Mouse (Mus musculus) embryonic facial prominence, embryonic 14.5 days (tissue): ENCODE results near the gene Lysmd1. TPM values are rescaled to one million over a fixed set of nuclear protein-coding genes. Genes with fewer than 3 reads are reported as not detected.
A peak's percentile ranks its signal among the peaks of the same experiment; 100 is the strongest.
"Not testable (repeated sequence)": the region's sequence is repeated elsewhere in the genome, so short reads cannot be mapped to it uniquely, and the experiment has no call there.

Experiments used
- ATAC-seq: fragments of 200-750 bp; cut with Nextera tagmentation; 2 replicates; pipeline ENCODE4 v1.8.0; 2017; ENCODE audit warnings: low read depth, moderate number of reproducible peaks, moderate TSS enrichment
- DNase-seq: peaks from one replicate; pipeline ENCODE4 v3.0.0-alpha.2; 2015; ENCODE audit warnings: low spot score
- H3K27ac ChIP-seq: fragments of 300-500 bp; sonication (generic); replicated peaks from 2 replicates; pipeline ENCODE4 v1.5.1; 2014; ENCODE audit warnings: low read depth, mild to moderate bottlenecking, low read length, moderate library complexity
- H3K27me3 ChIP-seq: fragments of 300-500 bp; sonication (generic); replicated peaks from 2 replicates; pipeline ENCODE4 v1.6.1; 2014; ENCODE audit warnings: low read length; ENCODE audit not compliant: control insufficient read depth, insufficient read depth
- H3K36me3 ChIP-seq: fragments of 300-500 bp; sonication (generic); 2 replicates; pipeline ENCODE4 v1.6.1; 2014; ENCODE audit warnings: low read length, mixed read lengths; ENCODE audit not compliant: control insufficient read depth, insufficient read depth
- H3K4me1 ChIP-seq: fragments of 300-500 bp; sonication (generic); 2 replicates; pipeline ENCODE4 v1.6.1; 2014; ENCODE audit warnings: antibody characterized with exemption, low read length; ENCODE audit not compliant: control insufficient read depth, insufficient read depth
- H3K4me2 ChIP-seq: fragments of 300-500 bp; sonication (generic); 2 replicates; pipeline ENCODE4 v1.6.1; 2014; ENCODE audit warnings: low read depth, mild to moderate bottlenecking, low read length, moderate library complexity, mixed read lengths
- H3K4me3 ChIP-seq: fragments of 300-500 bp; sonication (generic); 2 replicates; pipeline ENCODE4 v1.5.1; 2014; ENCODE audit warnings: low read depth, mild to moderate bottlenecking, low read length
- H3K9ac ChIP-seq: fragments of 300-500 bp; sonication (generic); 2 replicates; pipeline ENCODE4 v1.6.1; 2014; ENCODE audit warnings: low read depth, mild to moderate bottlenecking, low read length, moderate library complexity, mixed read lengths
- H3K9me3 ChIP-seq: fragments of 300-500 bp; sonication (generic); 2 replicates; pipeline ENCODE4 v1.6.1; 2016; ENCODE audit warnings: low read length; ENCODE audit not compliant: control insufficient read depth
- WGBS: fragments of 180-500 bp; shearing (Covaris S2); extraction: QIAGEN DNeasy Blood & Tissue Kit; methylation state at CpG from one replicate; pipeline ENCODE4 v1.1.7; 2014; 5-methylcytosine and 5-hydroxymethylcytosine counted together
- polyA plus RNA-seq: library from polyadenylated mRNA; unstranded; fragments of >200 nt; fragmentation: Nextera tagmentation; extraction: Ambion mirVana; gene quantifications from 2 replicates; pipeline ENCODE4 v1.2.1, GENCODE M21; 2014

Gene Lysmd1
- 12.0 and 13.2 TPM in 2 replicates for polyA plus RNA-seq

DNA sequence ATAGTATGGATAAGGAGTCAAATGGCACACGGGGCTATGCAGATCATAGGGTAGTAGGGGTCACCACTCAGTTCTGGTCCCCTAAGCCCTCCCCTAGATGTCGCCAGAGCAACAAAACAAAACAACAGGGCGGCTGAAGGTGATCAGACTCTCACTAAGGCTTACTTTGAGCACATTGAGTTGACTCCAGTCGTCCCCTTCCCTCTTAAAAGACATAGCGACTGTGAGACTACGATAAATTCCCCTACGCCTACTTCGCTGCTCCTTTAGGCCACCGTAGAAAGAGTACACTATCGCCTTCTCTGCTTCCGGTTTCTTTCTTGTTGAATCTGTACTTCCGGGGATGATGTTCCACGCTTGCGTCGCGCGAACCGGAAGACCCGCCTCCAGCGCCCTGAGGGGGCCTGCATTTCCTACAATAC is at the start of gene Lysmd1, which contains the start of gene Scnm1:
TSS of gene Lysmd1 (plus strand) at position 409 of the 422 bp plus-strand sequence.
TSS of gene Scnm1 (minus strand) at position 332 of the 422 bp plus-strand sequence.
- H3K4me1 ChIP-seq = peaks cover 11% of the 10 kb centered on the region
- peak within 1 kb of the TSS; percentile 73 for H3K9ac ChIP-seq
- ATAC-seq = peak; percentile 94
- no peaks in the 10 kb centered on the region for H3K27me3 ChIP-seq
- no peaks in the 10 kb centered on the region for H3K9me3 ChIP-seq
- 0% methylated on average over 20 of the region's 20 CpGs for WGBS
- H3K27ac ChIP-seq = peak within 1 kb of the TSS; percentile 53
- peak within 1 kb of the TSS; percentile 86 for H3K4me2 ChIP-seq
- H3K4me3 ChIP-seq = peak within 1 kb of the TSS; percentile 56
- peaks cover 17% of the 10 kb centered on the region; the same call in 1 of the 2 replicates for H3K36me3 ChIP-seq
- peak; percentile 98 for DNase-seq

DNA sequence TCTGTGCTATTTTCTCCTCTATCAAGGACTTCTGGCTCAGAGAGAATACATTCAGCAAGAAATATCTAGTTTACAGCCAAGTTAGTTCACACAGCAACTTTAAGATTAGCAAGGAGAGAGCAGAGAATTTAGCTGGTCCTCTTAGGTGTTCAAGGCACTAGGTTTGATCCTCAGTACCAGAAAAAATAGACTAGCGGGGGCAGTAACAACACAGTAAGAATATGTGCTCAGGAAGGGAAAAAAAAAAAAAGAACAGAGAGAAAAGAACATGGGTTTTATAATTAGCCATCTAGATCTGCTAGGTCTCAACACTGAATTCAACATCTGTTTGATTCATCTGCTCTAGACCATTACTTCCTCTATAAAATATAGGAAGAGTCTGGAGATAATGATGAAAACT is 45.8 kb upstream of the Lysmd1 start:
- ATAC-seq (no peak), DNase-seq (no peak)
- Histone ChIP-seq H3K36me3 (peaks cover 8% of the 10 kb centered on the region; the same call in 1 of the 2 replicates), H3K4me2 (no peak overlapping the region), H3K4me1 (no peaks in the 10 kb centered on the region), H3K4me3 (no peak overlapping the region), H3K9me3 (no peaks in the 10 kb centered on the region), H3K9ac (no peak overlapping the region), H3K27ac (no peak overlapping the region), H3K27me3 (no peaks in the 10 kb centered on the region)
- WGBS = 97% methylated on average over 1 of the region's 1 CpGs

DNA sequence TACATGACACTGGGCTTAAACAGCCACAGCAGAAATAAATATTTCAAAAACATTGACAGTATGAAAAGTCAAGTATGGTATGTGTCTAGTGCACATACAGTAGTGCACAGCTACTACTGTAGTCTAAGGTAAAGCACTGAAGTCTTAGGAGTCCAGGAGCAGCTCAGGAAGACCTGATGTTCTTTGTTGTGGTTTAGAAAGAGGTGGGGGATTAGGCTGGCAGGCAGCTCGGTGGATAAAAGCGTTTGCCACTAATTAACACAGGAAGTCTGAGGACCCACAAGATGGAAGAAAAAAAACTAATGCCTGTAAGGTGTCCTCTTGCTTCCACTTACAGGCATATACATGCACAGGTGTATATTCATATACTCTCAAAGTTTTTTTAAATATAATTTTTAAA is 33.0 kb upstream of the Lysmd1 start:
- peaks cover 24% of the 10 kb centered on the region for H3K36me3 ChIP-seq
- H3K4me2 ChIP-seq = no peak overlapping the region
- no peak overlapping the region for H3K9ac ChIP-seq
- H3K27ac ChIP-seq = no peak overlapping the region
- no peaks in the 10 kb centered on the region for H3K27me3 ChIP-seq
- no peak for DNase-seq
- no peaks in the 10 kb centered on the region for H3K9me3 ChIP-seq
- no peak for ATAC-seq
- peaks cover 8% of the 10 kb centered on the region for H3K4me1 ChIP-seq
- H3K4me3 ChIP-seq = no peak overlapping the region
- WGBS = 33% methylated on average over 2 of the region's 2 CpGs

DNA sequence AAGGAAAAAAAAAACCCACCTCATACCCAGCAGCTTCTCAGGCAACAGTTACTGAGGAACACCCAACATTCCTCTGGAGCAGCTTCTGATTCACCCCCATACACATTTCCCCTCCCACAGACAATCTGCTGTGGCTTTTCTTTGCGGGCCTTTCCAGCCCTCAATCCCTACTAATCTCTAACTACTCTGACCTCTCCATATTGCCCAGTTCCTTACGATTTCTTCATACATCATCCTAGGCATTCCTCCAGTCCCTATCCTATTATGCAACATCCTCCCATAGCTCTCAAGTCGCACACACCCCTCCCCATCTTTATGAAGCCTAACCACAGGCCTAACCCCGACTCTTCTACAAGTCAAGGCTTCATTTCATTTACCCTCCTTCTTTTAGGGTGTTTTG is 28.8 kb upstream of the Lysmd1 start:
- H3K4me2 ChIP-seq = peak overlapping the region; percentile 80
- H3K4me3 ChIP-seq = peak overlapping the region; percentile 90
- peak overlapping the region; percentile 84 for H3K9ac ChIP-seq
- 60% methylated on average over 4 of the region's 4 CpGs for WGBS
- ATAC-seq = no peak
- DNase-seq = no peak
- H3K4me1 ChIP-seq = peaks cover 8% of the 10 kb centered on the region
- H3K36me3 ChIP-seq = peaks cover 17% of the 10 kb centered on the region
- H3K27ac ChIP-seq = no peak overlapping the region
- H3K9me3 ChIP-seq = no peaks in the 10 kb centered on the region
- H3K27me3 ChIP-seq = no peaks in the 10 kb centered on the region

DNA sequence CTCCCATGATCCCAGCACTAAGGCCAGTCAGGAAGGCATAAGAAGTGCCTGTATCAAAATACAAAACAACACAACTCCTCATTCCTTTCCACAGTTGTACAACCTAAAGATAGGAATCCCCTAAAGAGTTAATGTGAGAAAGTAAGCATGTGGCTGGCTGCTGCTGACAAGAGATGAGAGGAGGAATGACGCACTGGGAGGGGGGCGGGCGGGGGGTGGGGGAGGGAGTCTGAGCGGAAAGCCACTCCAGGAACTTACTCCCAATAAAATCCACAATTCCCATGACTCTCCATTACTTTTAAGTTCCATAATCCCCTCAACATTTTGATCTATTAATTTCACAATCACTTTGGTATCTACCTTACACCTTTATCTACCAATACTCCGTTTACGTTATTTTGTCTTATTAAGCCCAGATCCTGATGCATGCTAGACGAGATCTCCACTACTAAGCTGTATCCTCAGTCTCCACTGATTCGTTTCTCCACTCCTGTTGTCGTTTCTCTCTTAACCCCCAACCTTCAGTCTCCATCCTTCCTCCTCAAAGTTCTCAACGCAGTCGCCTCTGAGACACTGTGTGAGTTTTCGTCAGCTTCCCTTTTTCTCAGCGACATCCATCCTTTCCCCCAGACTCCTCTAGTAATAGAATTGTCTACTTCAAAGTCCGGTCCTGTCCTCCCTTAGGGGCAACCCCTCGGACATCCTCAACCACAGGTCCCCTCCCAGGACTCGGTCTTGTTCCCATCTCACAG is 28.1 kb upstream of the Lysmd1 start:
- DNase-seq = no peak

DNA sequence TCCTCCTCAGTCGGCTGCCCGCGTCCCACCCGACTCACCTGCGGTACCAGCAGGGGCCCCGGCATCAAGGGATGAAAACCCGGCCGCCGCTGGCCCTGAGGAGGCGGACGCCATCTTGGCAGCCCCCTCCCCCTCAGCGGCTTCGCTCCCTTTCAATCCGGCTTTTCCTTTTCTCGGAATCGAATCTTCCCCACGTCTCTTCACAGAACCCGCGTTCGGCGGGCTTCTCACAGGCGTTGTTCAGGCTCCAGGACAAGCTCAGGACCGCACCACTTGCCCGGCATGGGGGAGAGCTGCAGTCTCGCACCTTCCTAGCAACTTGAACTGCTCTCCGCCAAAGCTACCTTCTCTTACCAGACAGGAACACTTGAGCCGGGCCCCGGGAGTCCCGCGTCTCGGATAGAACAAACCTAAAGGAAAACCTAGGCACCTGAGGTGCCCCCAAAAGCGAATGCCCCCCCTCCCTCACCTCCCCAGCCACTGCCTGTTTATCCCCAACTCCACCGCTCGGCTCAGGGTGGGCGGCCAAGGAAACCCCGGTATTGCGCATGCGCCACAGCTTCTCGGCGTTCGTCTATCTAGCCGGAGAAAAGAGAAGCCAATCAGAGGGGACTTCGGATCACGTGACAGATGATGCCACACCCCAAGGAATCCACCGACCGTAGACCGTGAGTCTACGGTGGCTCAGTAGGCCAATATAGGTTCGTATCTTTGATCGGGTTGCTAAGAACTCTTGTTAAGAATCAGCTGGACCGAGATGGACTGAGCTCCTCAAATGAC is 27.4 kb upstream of the Lysmd1 start, which contains the start of gene Pip5k1a:
TSS of gene Pip5k1a (minus strand) at position 593 of the 780 bp plus-strand sequence.
- peak within 1 kb of the TSS; percentile 80 for H3K4me2 ChIP-seq
- peak; percentile 100 for DNase-seq
- H3K9me3 ChIP-seq = no peaks in the 10 kb centered on the region
- peak within 1 kb of the TSS; percentile 87 for H3K27ac ChIP-seq
- H3K4me1 ChIP-seq = peaks cover 8% of the 10 kb centered on the region
- peaks cover 17% of the 10 kb centered on the region for H3K36me3 ChIP-seq
- H3K9ac ChIP-seq = peak within 1 kb of the TSS; percentile 84
- ATAC-seq = peak; percentile 92
- WGBS = under 1% methylated on average over 43 of the region's 51 CpGs
- peak within 1 kb of the TSS; percentile 90 for H3K4me3 ChIP-seq
- H3K27me3 ChIP-seq = no peaks in the 10 kb centered on the region

More for the DNA sequence above, 28.1 kb upstream of the Lysmd1 start:
- H3K4me3 ChIP-seq = peak overlapping the region; percentile 90
- H3K4me1 ChIP-seq = peaks cover 8% of the 10 kb centered on the region
- H3K9ac ChIP-seq = peak overlapping the region; percentile 84
- peak overlapping the region; percentile 80 for H3K4me2 ChIP-seq
- under 1% methylated on average over 16 of the region's 16 CpGs for WGBS
- H3K27ac ChIP-seq = peak overlapping the region; percentile 87
- no peaks in the 10 kb centered on the region for H3K27me3 ChIP-seq
- ATAC-seq = no peak
- H3K9me3 ChIP-seq = no peaks in the 10 kb centered on the region
- H3K36me3 ChIP-seq = peaks cover 17% of the 10 kb centered on the region

DNA sequence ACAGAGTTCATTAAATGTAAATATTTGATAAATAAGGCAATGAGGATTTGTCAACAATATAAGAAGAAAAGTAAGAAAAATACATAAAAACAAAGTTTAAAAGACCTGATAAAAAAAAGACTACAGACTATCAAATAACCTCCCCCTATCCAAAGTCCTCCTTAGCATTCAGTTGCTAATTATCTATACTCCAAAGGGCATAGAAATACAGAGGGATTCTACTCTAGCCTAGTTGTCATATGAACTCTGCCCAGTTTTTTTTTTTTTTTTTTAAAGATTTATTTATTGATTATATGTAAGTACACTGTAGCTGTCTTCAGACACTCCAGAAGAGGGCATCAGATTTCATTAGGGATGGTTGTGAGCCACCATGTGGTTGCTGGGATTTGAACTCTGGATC is 26.6 kb upstream of the Lysmd1 start:
- not testable (repeated sequence) for H3K27me3 ChIP-seq, H3K27ac ChIP-seq, H3K9me3 ChIP-seq, ATAC-seq, DNase-seq
- Histone ChIP-seq H3K36me3 (peaks cover 14% of the 10 kb centered on the region), H3K4me1 (peaks cover 15% of the 10 kb centered on the region), H3K4me3 (peak overlapping the region; percentile 90), H3K9ac (0 out of 2 replicates have a peak overlapping the region, but pooled peaks have one; percentile 53), H3K4me2 (peak overlapping the region; percentile 79)

DNA sequence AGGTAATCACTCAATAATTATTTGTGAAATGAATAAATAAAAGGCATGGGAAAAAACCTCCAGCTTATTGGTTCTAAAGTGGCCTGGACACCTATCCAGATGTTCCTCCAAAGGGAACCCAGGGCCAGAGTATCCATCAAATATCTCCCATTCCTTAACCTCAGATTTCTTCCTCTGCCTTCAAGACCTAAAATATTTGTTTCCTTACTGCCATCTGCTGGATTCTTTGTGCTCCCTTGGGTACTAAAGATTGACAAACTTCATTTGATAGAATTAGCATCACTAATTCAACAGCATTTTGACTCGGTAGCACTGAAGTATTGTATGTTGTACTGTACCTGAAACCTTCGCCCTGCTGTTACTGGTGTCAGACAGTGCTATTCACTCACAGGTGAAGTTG is 26.0 kb upstream of the Lysmd1 start:
- DNase-seq (no peak), ATAC-seq (no peak)
- Histone ChIP-seq H3K9ac (no peak overlapping the region), H3K27me3 (no peaks in the 10 kb centered on the region), H3K4me1 (peaks cover 20% of the 10 kb centered on the region), H3K4me2 (no peak overlapping the region), H3K27ac (no peak overlapping the region), H3K9me3 (no peaks in the 10 kb centered on the region), H3K4me3 (no peak overlapping the region), H3K36me3 (peaks cover 9% of the 10 kb centered on the region)
- WGBS = 63% methylated on average over 2 of the region's 2 CpGs
